ENCODE assay signal across 24 mouse cellular contexts in genomic region chr10:42242484-42242883, GRCm38 (mm10). TPM values are rescaled to one million over a fixed set of nuclear protein-coding genes. Genes with fewer than 3 reads are reported as not detected.
DNase-seq lines count a peak whose midpoint lies in the region; ATAC-seq and TF ChIP-seq lines count a peak whose summit lies in the region.
"Had no signal": no experiment of that assay in that cellular context is flagged by ENCODE, and none has a peak within 500 bp of the region (broad histone marks: within the 10 kb centered on the region; RNA-seq: fewer than 3 reads in every experiment).

No protein-coding gene starts in this region.

- WGBS in liver, adult 2 months = 85% methylated on average over 6 of the region's 6 CpGs
- WGBS in liver, embryonic 11.5 days = 89% methylated on average over 6 of the region's 6 CpGs
- WGBS in liver, embryonic 13.5 days (ENCODE audit: insufficient replicate concordance) = 89% methylated on average over 6 of the region's 6 CpGs
- WGBS in liver, embryonic 15.5 days (ENCODE audit: insufficient replicate concordance) = 85% methylated on average over 6 of the region's 6 CpGs

- no peak overlapping the region for H3K27ac ChIP-seq in liver, adult 2 months (replicated peaks; ENCODE audit: insufficient read depth, low read depth, low read length)
- no peak overlapping the region for H3K27ac ChIP-seq in liver, embryonic 11.5 days (ENCODE audit: low read depth, low read length)
- H3K27ac ChIP-seq in liver, embryonic 13.5 days = peak overlapping the region; percentile 99
- peak overlapping the region; percentile 95 for H3K27ac ChIP-seq in liver, embryonic 15.5 days (replicated peaks)
- H3K27ac ChIP-seq: embryonic facial prominence, embryonic 13.5 days; embryonic facial prominence, embryonic 15.5 days; forebrain, embryonic 10.5 days; forebrain, embryonic 12.5 days had no signal

- H3K36me3 ChIP-seq in liver, adult 2 months (ENCODE audit: control insufficient read depth, insufficient read depth, low read length) = peaks cover 2% of the 10 kb centered on the region; the same call in 1 of the 2 replicates
- peaks cover 3% of the 10 kb centered on the region; the same call in 1 of the 2 replicates for H3K36me3 ChIP-seq in liver, embryonic 11.5 days (ENCODE audit: control insufficient read depth, insufficient read depth, low read length)
- H3K36me3 ChIP-seq in liver, embryonic 13.5 days = peaks cover 69% of the 10 kb centered on the region
- peaks cover 72% of the 10 kb centered on the region for H3K36me3 ChIP-seq in liver, embryonic 15.5 days (replicated peaks)
- H3K36me3 ChIP-seq: embryonic facial prominence, embryonic 15.5 days; forebrain, embryonic 10.5 days; forebrain, embryonic 12.5 days had no signal

- DNase-seq in liver, adult 2 months (ENCODE audit: extremely low read depth, low read depth, low spot score) = no peak
- DNase-seq in liver, embryonic 11.5 days (ENCODE audit: low spot score) = no peak
- no peak for DNase-seq in liver, embryonic 13.5 days
- no peak for DNase-seq in liver
- DNase-seq in lung, postnatal 36 days = peak; percentile 39
- no peak for DNase-seq in lung, postnatal 14 days
- DNase-seq in layer of hippocampus, adult 9-11 months = no peak
- DNase-seq: adrenal gland, adult 2 months; adrenal gland, postnatal 10 days; adrenal gland, postnatal 25 days; cerebellum, adult 11 months; cerebellum, adult 18-20 months; cerebellum, adult 8-10 months; cerebellum, adult 9-11 months; cerebellum, postnatal 14 days; cerebellum, postnatal 36 days; embryo, embryonic 11 days had no signal

- H3K4me2 ChIP-seq in liver, embryonic 11.5 days = no peak overlapping the region
- H3K4me2 ChIP-seq in liver, embryonic 13.5 days = no peak overlapping the region
- H3K4me2 ChIP-seq in liver, embryonic 15.5 days = no peak overlapping the region
- H3K4me2 ChIP-seq: embryonic facial prominence, embryonic 13.5 days; embryonic facial prominence, embryonic 15.5 days; forebrain, embryonic 12.5 days had no signal

- no peak for TF ChIP-seq POLR2A in liver, adult 2 months (IDR thresholded peaks at IDR 0.05; ENCODE audit: extremely low read depth, insufficient read depth, low read length)

- no peak overlapping the region for H3K9ac ChIP-seq in liver, adult 2 months (ENCODE audit: low read depth, low read length)
- H3K9ac ChIP-seq in liver, embryonic 11.5 days (ENCODE audit: low read depth, low read length) = no peak overlapping the region
- no peak overlapping the region for H3K9ac ChIP-seq in liver, embryonic 13.5 days
- no peak overlapping the region for H3K9ac ChIP-seq in liver, embryonic 15.5 days
- H3K9ac ChIP-seq: embryonic facial prominence, embryonic 13.5 days; embryonic facial prominence, embryonic 15.5 days; forebrain, embryonic 12.5 days had no signal

- H3K4me1 ChIP-seq in liver, adult 2 months (ENCODE audit: control insufficient read depth, insufficient read depth, low read length) = peaks cover 27% of the 10 kb centered on the region
- H3K4me1 ChIP-seq in liver, embryonic 11.5 days (replicated peaks; ENCODE audit: control insufficient read depth, insufficient read depth, low read length) = peaks cover 48% of the 10 kb centered on the region
- H3K4me1 ChIP-seq in liver, embryonic 13.5 days (replicated peaks) = peaks cover 98% of the 10 kb centered on the region
- peaks cover 95% of the 10 kb centered on the region for H3K4me1 ChIP-seq in liver, embryonic 15.5 days (replicated peaks)

- H3K27me3 ChIP-seq in liver, adult 2 months (ENCODE audit: control insufficient read depth, insufficient read depth, low read length) = no peaks in the 10 kb centered on the region
- no peaks in the 10 kb centered on the region for H3K27me3 ChIP-seq in liver, embryonic 11.5 days (replicated peaks; ENCODE audit: control insufficient read depth, insufficient read depth, low read length)
- no peaks in the 10 kb centered on the region for H3K27me3 ChIP-seq in liver, embryonic 13.5 days
- H3K27me3 ChIP-seq in liver, embryonic 15.5 days = no peaks in the 10 kb centered on the region
- H3K27me3 ChIP-seq: embryonic facial prominence, embryonic 13.5 days; embryonic facial prominence, embryonic 15.5 days had no signal

- H3K4me3 ChIP-seq in liver, adult 2 months (ENCODE audit: insufficient read depth, low read depth, low read length) = no peak overlapping the region
- no peak overlapping the region for H3K4me3 ChIP-seq in liver, embryonic 11.5 days (ENCODE audit: low read depth, low read length)
- no peak overlapping the region for H3K4me3 ChIP-seq in liver, embryonic 13.5 days (replicated peaks)
- H3K4me3 ChIP-seq in liver, embryonic 15.5 days (replicated peaks) = no peak overlapping the region
- H3K4me3 ChIP-seq: embryonic facial prominence, embryonic 13.5 days; embryonic facial prominence, embryonic 15.5 days; erythroblast, embryonic 14.5 days; forebrain, embryonic 10.5 days; forebrain, embryonic 12.5 days had no signal

- H3K9me3 ChIP-seq in liver, embryonic 11.5 days (ENCODE audit: control insufficient read depth, low read length) = no peaks in the 10 kb centered on the region
- no peaks in the 10 kb centered on the region for H3K9me3 ChIP-seq in liver, embryonic 13.5 days (replicated peaks)
- no peaks in the 10 kb centered on the region for H3K9me3 ChIP-seq in liver, embryonic 15.5 days (replicated peaks)
- H3K9me3 ChIP-seq: embryonic facial prominence, embryonic 13.5 days; embryonic facial prominence, embryonic 15.5 days; forebrain, embryonic 10.5 days; forebrain, embryonic 12.5 days had no signal

- peaks cover 65% of the 10 kb centered on the region for H3K79me2 ChIP-seq in liver, adult 2 months (ENCODE audit: control insufficient read depth, insufficient read depth, low read length)

- no peak for ATAC-seq in liver, embryonic 11.5 days (replicated peaks; ENCODE audit: low FRiP score)
- no peak for ATAC-seq in liver, embryonic 13.5 days (ENCODE audit: low read depth)
- ATAC-seq in liver, embryonic 15.5 days (ENCODE audit: insufficient read depth) = no peak
- ATAC-seq: forebrain, embryonic 14.5 days had no signal

- TF ChIP-seq CTCF in liver, adult 2 months (IDR thresholded peaks at IDR 0.05; ENCODE audit: low read depth, low read length) = 0 out of 2 replicates have a peak, but pooled peaks have one; percentile 9

RNA-seq across cellular contexts. Expression of gene Foxo3, which starts 34.1 kb away (rescaled TPM):
- total RNA-seq in liver, adult 2 months (2014; rRNA removed) = 34.2 and 35.4 TPM in 2 replicates
- polyA plus RNA-seq in liver, adult 2 months (2012; rRNA removed) = 17.0 and 17.7 TPM in 2 replicates
- 11.7 and 12.3 TPM in 2 replicates for polyA plus RNA-seq in liver, embryonic 11.5 days (2014; fragmentation: Nextera tagmentation; extraction: Ambion mirVana)
- 14.5 and 15.2 TPM in 2 replicates for polyA plus RNA-seq in liver, embryonic 13.5 days (2015; fragmentation: Nextera tagmentation; extraction: Ambion mirVana)
- polyA plus RNA-seq in liver, embryonic 15.5 days (2015; fragmentation: Nextera tagmentation; extraction: Ambion mirVana) = 15.1 and 15.9 TPM in 2 replicates

Comparison
In these comparisons a context has a peak if more than half of its experiments do, and no peak if none do; other contexts are left out.
1. H3K27ac ChIP-seq: peak in liver, embryonic 13.5 days (single experiment) and liver, embryonic 15.5 days (single experiment); none in liver, adult 2 months (single experiment) and liver, embryonic 11.5 days (single experiment).